9 mouse cellular contexts compared by ENCODE assay signal in genomic region chr14:105803281-105803680, GRCm38 (mm10).
DNase-seq lines count a peak whose midpoint lies in the region; ATAC-seq and TF ChIP-seq lines count a peak whose summit lies in the region.
"Had no signal": no experiment of that assay in that cellular context is flagged by ENCODE, and none has a peak within 500 bp of the region (broad histone marks: within the 10 kb centered on the region; RNA-seq: fewer than 3 reads in every experiment).

No protein-coding gene starts in this region.

- no peak for TF ChIP-seq CTCF in heart, adult 2 months (IDR thresholded peaks at IDR 0.05)
- TF ChIP-seq CTCF in hindbrain, postnatal 0 days (IDR thresholded peaks at IDR 0.05; ENCODE audit: low read depth): no peak
- TF ChIP-seq CTCF in layer of hippocampus, adult 2 months (conservative IDR thresholded peaks at IDR 0.05): no peak

- H3K4me1 ChIP-seq in heart, embryonic 16.5 days (ENCODE audit: control insufficient read depth, insufficient read depth, low read length): peaks cover 12% of the 10 kb centered on the region
- H3K4me1 ChIP-seq in heart, adult 2 months (ENCODE audit: control insufficient read depth, insufficient read depth, low read length): no peaks in the 10 kb centered on the region
- H3K4me1 ChIP-seq in embryonic facial prominence, embryonic 10.5 days: peaks cover 36% of the 10 kb centered on the region
- H3K4me1 ChIP-seq in hindbrain, postnatal 0 days (ENCODE audit: insufficient read depth, low read length): 0 out of 2 replicates have a peak, but pooled peaks cover 6% of the 10 kb centered on the region
- H3K4me1 ChIP-seq in liver, embryonic 13.5 days (replicated peaks): peaks cover 7% of the 10 kb centered on the region

- TF ChIP-seq EP300 in heart, adult 2 months (IDR thresholded peaks at IDR 0.05; ENCODE audit: insufficient read depth, low read depth, low read length): no peak

- H3K4me3 ChIP-seq in heart, embryonic 16.5 days (ENCODE audit: low read length): peak overlapping the region; percentile 36
- H3K4me3 ChIP-seq in heart, adult 2 months: no peak overlapping the region
- no peak overlapping the region for H3K4me3 ChIP-seq in embryonic facial prominence, embryonic 10.5 days
- no peak overlapping the region; the same call in 1 of the 2 replicates for H3K4me3 ChIP-seq in hindbrain, postnatal 0 days (ENCODE audit: low read length)
- peak overlapping the region; percentile 14; the same call in 1 of the 2 replicates for H3K4me3 ChIP-seq in liver, embryonic 13.5 days (replicated peaks)
- no peak overlapping the region for H3K4me3 ChIP-seq in layer of hippocampus, adult 2 months

- ATAC-seq in heart, embryonic 16.5 days (replicated peaks; ENCODE audit: extremely low read depth, insufficient read depth, low FRiP score): no peak
- no peak for ATAC-seq in hindbrain, postnatal 0 days
- ATAC-seq in liver, embryonic 13.5 days (ENCODE audit: low read depth): 0 out of 2 replicates have a peak, but pooled peaks have one; percentile 43

- no peaks in the 10 kb centered on the region for H3K79me2 ChIP-seq in heart, adult 2 months (replicated peaks; ENCODE audit: control insufficient read depth, insufficient read depth, low read length)

- TF ChIP-seq POLR2A in heart, adult 2 months (IDR thresholded peaks at IDR 0.05; ENCODE audit: insufficient read depth, low read depth, low read length): no peak

- 0 out of 2 replicates have a peak overlapping the region, but pooled peaks have one; percentile 4 for H3K27ac ChIP-seq in heart, embryonic 16.5 days (ENCODE audit: low read length)
- no peak overlapping the region for H3K27ac ChIP-seq in heart, adult 2 months
- peak overlapping the region; percentile 57; the same call in 1 of the 2 replicates for H3K27ac ChIP-seq in embryonic facial prominence, embryonic 10.5 days (replicated peaks)
- no peak overlapping the region for H3K27ac ChIP-seq in hindbrain, postnatal 0 days
- peak overlapping the region; percentile 50; the same call in 1 of the 2 replicates for H3K27ac ChIP-seq in liver, embryonic 13.5 days
- no peak overlapping the region for H3K27ac ChIP-seq in layer of hippocampus, adult 2 months

- no peaks in the 10 kb centered on the region for H3K27me3 ChIP-seq in heart, embryonic 16.5 days (ENCODE audit: control insufficient read depth, insufficient read depth, low read length)
- H3K27me3 ChIP-seq in heart, adult 2 months (ENCODE audit: control insufficient read depth, insufficient read depth, low read length): no peaks in the 10 kb centered on the region
- no peaks in the 10 kb centered on the region for H3K27me3 ChIP-seq in embryonic facial prominence, embryonic 10.5 days (replicated peaks; ENCODE audit: low read depth, poor library complexity, severe bottlenecking)
- no peaks in the 10 kb centered on the region for H3K27me3 ChIP-seq in hindbrain, postnatal 0 days (ENCODE audit: insufficient read depth, low read length)
- no peaks in the 10 kb centered on the region for H3K27me3 ChIP-seq in liver, embryonic 13.5 days

- H3K4me2 ChIP-seq in heart, embryonic 16.5 days (ENCODE audit: low read depth, low read length): peak overlapping the region; percentile 65
- peak overlapping the region; percentile 44 for H3K4me2 ChIP-seq in hindbrain, postnatal 0 days (ENCODE audit: low read depth, low read length)
- H3K4me2 ChIP-seq in liver, embryonic 13.5 days: peak overlapping the region; percentile 50

- no peaks in the 10 kb centered on the region for H3K36me3 ChIP-seq in heart, embryonic 16.5 days (ENCODE audit: control insufficient read depth, insufficient read depth)
- no peaks in the 10 kb centered on the region for H3K36me3 ChIP-seq in heart, adult 2 months (ENCODE audit: control insufficient read depth, insufficient read depth, low read length)
- no peaks in the 10 kb centered on the region for H3K36me3 ChIP-seq in embryonic facial prominence, embryonic 10.5 days (replicated peaks)
- no peaks in the 10 kb centered on the region for H3K36me3 ChIP-seq in hindbrain, postnatal 0 days (ENCODE audit: insufficient read depth, low read length)
- H3K36me3 ChIP-seq in liver, embryonic 13.5 days: no peaks in the 10 kb centered on the region

- peak overlapping the region; percentile 53; the same call in 1 of the 2 replicates for H3K9ac ChIP-seq in heart, embryonic 16.5 days (ENCODE audit: low read length)
- no peak overlapping the region for H3K9ac ChIP-seq in heart, adult 2 months (ENCODE audit: low read depth, low read length)
- no peak overlapping the region for H3K9ac ChIP-seq in hindbrain, postnatal 0 days (replicated peaks; ENCODE audit: low read length)
- no peak overlapping the region; the same call in 1 of the 2 replicates for H3K9ac ChIP-seq in liver, embryonic 13.5 days

- no peak for DNase-seq in heart, adult 2 months
- DNase-seq in embryonic facial prominence, embryonic 10.5 days (ENCODE audit: low spot score): no peak
- DNase-seq in hindbrain, postnatal 0 days (ENCODE audit: low spot score): no peak
- no peak for DNase-seq in liver, embryonic 13.5 days
- no peak for DNase-seq in retina, postnatal 1 day
- no peak for DNase-seq in layer of hippocampus, adult 2 months (ENCODE audit: low spot score in 2 of 2)
- no peak for DNase-seq in layer of hippocampus, adult 9-11 months
- DNase-seq: adrenal gland, postnatal 36 days had no signal

- H3K9me3 ChIP-seq in heart, embryonic 16.5 days (replicated peaks; ENCODE audit: control insufficient read depth, low read length): no peaks in the 10 kb centered on the region
- no peaks in the 10 kb centered on the region for H3K9me3 ChIP-seq in embryonic facial prominence, embryonic 10.5 days
- no peaks in the 10 kb centered on the region for H3K9me3 ChIP-seq in hindbrain, postnatal 0 days (ENCODE audit: low read length)
- no peaks in the 10 kb centered on the region for H3K9me3 ChIP-seq in liver, embryonic 13.5 days (replicated peaks)

- WGBS in heart, embryonic 16.5 days: 28% methylated on average over 7 of the region's 7 CpGs
- WGBS in heart, adult 2 months: 49% methylated on average over 7 of the region's 7 CpGs
- 45% methylated on average over 7 of the region's 7 CpGs for WGBS in embryonic facial prominence, embryonic 10.5 days
- 48% methylated on average over 7 of the region's 7 CpGs for WGBS in hindbrain, postnatal 0 days
- WGBS in liver, embryonic 13.5 days (ENCODE audit: insufficient replicate concordance): 33% methylated on average over 7 of the region's 7 CpGs

- intact Hi-C loops in heart, adult 2 months (cut with DNase I): no loop called here

Comparison
In these comparisons a context has a peak if more than half of its experiments do, and no peak if none do; other contexts are left out.
1. H3K27ac ChIP-seq: peak in heart, embryonic 16.5 days (single experiment), embryonic facial prominence, embryonic 10.5 days (single experiment) and liver, embryonic 13.5 days (single experiment); none in heart, adult 2 months (single experiment), hindbrain, postnatal 0 days (single experiment) and layer of hippocampus, adult 2 months (single experiment).
2. H3K4me3 ChIP-seq: peak in heart, embryonic 16.5 days (single experiment) and liver, embryonic 13.5 days (single experiment); none in heart, adult 2 months (single experiment), embryonic facial prominence, embryonic 10.5 days (single experiment), hindbrain, postnatal 0 days (single experiment) and layer of hippocampus, adult 2 months (single experiment).
3. Peak in every context shown above with its lines, with median percentiles within 50 percentile points of each other: H3K4me2 ChIP-seq.